Mouse (Mus musculus) thymus, adult 18-20 months (tissue): ENCODE data around the gene Tmem87a.

Source experiments
- DNase-seq, 2 experiments: peaks; one replicate each; pipeline ENCODE4 v3.0.0; 2022; ENCODE audit warnings: mixed read lengths in 2 of 2

Gene Tmem87a

GRCm38 (mm10) chr2:120403986-120404822 is at the start of gene Tmem87a:
TSS of gene Tmem87a (minus strand) at chr2:120404113.
- peak; percentile 91 to 96 for DNase-seq

- DNase-seq = no peak
Observed at GRCm38 (mm10) chr2:120452600-120452999, 48.7 kb upstream of the Tmem87a start.

GRCm38 (mm10) chr2:120450724-120451123 is 46.8 kb upstream of the Tmem87a start:
- no peak for DNase-seq

- DNase-seq = no peak
Observed at GRCm38 (mm10) chr2:120447306-120447705, 43.4 kb upstream of the Tmem87a start.

GRCm38 (mm10) chr2:120446373-120446772 is 42.5 kb upstream of the Tmem87a start:
- no peak for DNase-seq

- DNase-seq = no peak
Observed at GRCm38 (mm10) chr2:120444486-120444885, 40.6 kb upstream of the Tmem87a start.

GRCm38 (mm10) chr2:120424386-120424785 is 20.5 kb upstream of the Tmem87a start:
- DNase-seq = peak; percentile 37 to 62

- no peak for DNase-seq
Observed at GRCm38 (mm10) chr2:120414738-120415414, 11.0 kb upstream of the Tmem87a start.

- no peak for DNase-seq
Observed at GRCm38 (mm10) chr2:120414113-120414512, 10.2 kb upstream of the Tmem87a start.

GRCm38 (mm10) chr2:120411096-120411628 is 7.2 kb upstream of the Tmem87a start:
- DNase-seq = no peak

GRCm38 (mm10) chr2:120404823-120405765 is 1.2 kb upstream of the Tmem87a start:
- DNase-seq = peak in 1 of 2 experiments; percentile 16

GRCm38 (mm10) chr2:120403653-120403985 is 294 bp downstream of the Tmem87a start, which contains the start of gene Ganc:
TSS of gene Ganc (plus strand) at chr2:120403896.
- DNase-seq = no peak

- DNase-seq = no peak
Observed at GRCm38 (mm10) chr2:120402813-120403212, 1.1 kb downstream of the Tmem87a start.

- DNase-seq = no peak
Observed at GRCm38 (mm10) chr2:120397951-120398350, 6.0 kb downstream of the Tmem87a start.

GRCm38 (mm10) chr2:120392406-120392805 is 11.5 kb downstream of the Tmem87a start:
- DNase-seq = peak in 1 of 2 experiments; percentile 2

- DNase-seq = no peak
Observed at GRCm38 (mm10) chr2:120390934-120391333, 13.0 kb downstream of the Tmem87a start.

- DNase-seq = no peak
Observed at GRCm38 (mm10) chr2:120389376-120389775, 14.5 kb downstream of the Tmem87a start.

- no peak for DNase-seq
Observed at GRCm38 (mm10) chr2:120387291-120387690, 16.6 kb downstream of the Tmem87a start.

- DNase-seq = no peak
Observed at GRCm38 (mm10) chr2:120386264-120386663, 17.6 kb downstream of the Tmem87a start.

- no peak for DNase-seq
Observed at GRCm38 (mm10) chr2:120373858-120374257, 30.1 kb downstream of the Tmem87a start.

GRCm38 (mm10) chr2:120367416-120368207 is 36.3 kb downstream of the Tmem87a start:
- DNase-seq = no peak

GRCm38 (mm10) chr2:120366501-120366900 is 37.4 kb downstream of the Tmem87a start:
- no peak for DNase-seq
